Mouse (Mus musculus) liver, embryonic 14 days (tissue): Measurements from ENCODE around the gene Olfr1419. TPM values are rescaled to one million over a fixed set of nuclear protein-coding genes. Genes with fewer than 3 reads are reported as not detected.

ENCODE experiments used
- polyA plus RNA-seq: library from polyadenylated mRNA; depleted of rRNA; stranded (reverse); fragments of >200 nt; gene quantifications from 2 replicates; pipeline ENCODE4 v1.2.3, GENCODE M21; 2012; rRNA removed

Gene Olfr1419
- polyA plus RNA-seq, result not detected in 2 replicates

GRCm38 (mm10) chr19:11875006-11875405, at the start of gene Olfr1419:
Gene Olfr1419, minus strand, starts transcription at chr19:11875106.

GRCm38 (mm10) chr19:11912037-11912532, 37.2 kb upstream of the Olfr1419 start, which contains the start of gene Patl1:
Gene Patl1, plus strand, starts transcription at chr19:11912399.

GRCm38 (mm10) chr19:11886265-11886664, 11.4 kb upstream of the Olfr1419 start, which contains the start of gene Olfr1420:
Gene Olfr1420, plus strand, starts transcription at chr19:11886565.

GRCm38 (mm10) chr19:11860966-11861365, 13.9 kb downstream of the Olfr1419 start, which contains the start of gene Olfr1418:
Gene Olfr1418, minus strand, starts transcription at chr19:11861066.

GRCm38 (mm10) chr19:11839119-11839518, 35.8 kb downstream of the Olfr1419 start, which contains the start of gene Olfr1417:
Gene Olfr1417, minus strand, starts transcription at chr19:11839219.

GRCm38 (mm10) chr19:11819143-11819700, 55.7 kb downstream of the Olfr1419 start, which contains the start of gene Stx3:
Gene Stx3, minus strand, starts transcription at chr19:11819403.

Other genes with a start within 250 kb of the Olfr1419 start
- 11.5 and 18.1 TPM in 2 replicates for gene Ms4a3, start 234.3 kb downstream of the Olfr1419 start, polyA plus RNA-seq
- gene Oosp2, start 214.5 kb downstream of the Olfr1419 start, polyA plus RNA-seq, result 0.07 and 0.08 TPM in 2 replicates
- 0.07 and 0.09 TPM in 2 replicates for gene Oosp1, start 184.0 kb downstream of the Olfr1419 start, polyA plus RNA-seq
- gene Oosp3, start 178.1 kb downstream of the Olfr1419 start, polyA plus RNA-seq, result not detected in 2 replicates
- 0.02 and 0.03 TPM in 2 replicates for gene Gif, start 127.6 kb downstream of the Olfr1419 start, polyA plus RNA-seq
- gene Mrpl16, start 104.7 kb downstream of the Olfr1419 start, polyA plus RNA-seq, result 30.4 and 31.5 TPM in 2 replicates
- 0.71 and 0.75 TPM in 2 replicates for gene Stx3, start 55.7 kb downstream of the Olfr1419 start, polyA plus RNA-seq
- not detected in 2 replicates for gene Olfr1417, start 35.9 kb downstream of the Olfr1419 start, polyA plus RNA-seq
- not detected in 2 replicates for gene Olfr1418, start 14.0 kb downstream of the Olfr1419 start, polyA plus RNA-seq
- not detected in 2 replicates for gene Olfr1420, start 11.5 kb upstream of the Olfr1419 start, polyA plus RNA-seq
- 6.5 and 9.5 TPM in 2 replicates for gene Patl1, start 37.3 kb upstream of the Olfr1419 start, polyA plus RNA-seq
- gene Osbp, start 90.8 kb upstream of the Olfr1419 start, polyA plus RNA-seq, result 11.2 and 12.4 TPM in 2 replicates
- not detected in 2 replicates for gene Olfr1423, start 166.2 kb upstream of the Olfr1419 start, polyA plus RNA-seq
- not detected in 2 replicates for gene Olfr1424, start 187.6 kb upstream of the Olfr1419 start, polyA plus RNA-seq
- gene Olfr1425, start 202.6 kb upstream of the Olfr1419 start, polyA plus RNA-seq, result not detected in 2 replicates
- not detected in 2 replicates for gene Olfr1426, start 216.9 kb upstream of the Olfr1419 start, polyA plus RNA-seq
- not detected in 2 replicates for gene Olfr1427, start 228.2 kb upstream of the Olfr1419 start, polyA plus RNA-seq
- gene Olfr1428, start 240.8 kb upstream of the Olfr1419 start, polyA plus RNA-seq, result not detected in 2 replicates
- gene Olfr76, start 248.1 kb upstream of the Olfr1419 start, polyA plus RNA-seq, result not detected in 2 replicates